Mouse (Mus musculus) embryonic facial prominence, embryonic 11.5 days (tissue): ENCODE measurements around the gene Gm44596. TPM values are rescaled to one million over a fixed set of nuclear protein-coding genes. Genes with fewer than 3 reads are reported as not detected.

Experiments used
- ATAC-seq: fragments of 200-750 bp; cut with Nextera tagmentation; replicated peaks from 2 replicates; pipeline ENCODE4 v1.8.0; 2017; ENCODE audit warnings: low read depth; ENCODE audit not compliant: insufficient number of reproducible peaks, low FRiP score, low TSS enrichment
- DNase-seq: peaks from one replicate; pipeline ENCODE4 v3.0.0-alpha.2; 2015; ENCODE audit warnings: low spot score
- H3K27ac ChIP-seq: fragments of 300-500 bp; sonication (generic); replicated peaks from 2 replicates; pipeline ENCODE4 v1.5.1; 2014; ENCODE audit warnings: mild to moderate bottlenecking, low read depth, low read length, control low read depth
- H3K27me3 ChIP-seq: fragments of 300-500 bp; sonication (generic); 2 replicates; pipeline ENCODE4 v1.6.1; 2014; ENCODE audit warnings: mild to moderate bottlenecking, low read length, moderate library complexity, mixed read lengths; ENCODE audit not compliant: control insufficient read depth, insufficient read depth
- H3K36me3 ChIP-seq: fragments of 300-500 bp; sonication (generic); replicated peaks from 2 replicates; pipeline ENCODE4 v1.6.1; 2014; ENCODE audit warnings: low read depth, mild to moderate bottlenecking, low read length, moderate library complexity, mixed read lengths; ENCODE audit not compliant: control insufficient read depth, insufficient read depth
- H3K4me1 ChIP-seq: fragments of 300-500 bp; sonication (generic); 2 replicates; pipeline ENCODE4 v1.6.1; 2014; ENCODE audit warnings: low read length, mixed read lengths; ENCODE audit not compliant: control insufficient read depth, insufficient read depth
- H3K4me2 ChIP-seq: fragments of 300-500 bp; sonication (generic); 2 replicates; pipeline ENCODE4 v1.6.1; 2014; ENCODE audit warnings: low read depth, mild to moderate bottlenecking, control low read depth, low read length, moderate library complexity
- H3K4me3 ChIP-seq: fragments of 300-500 bp; sonication (generic); 2 replicates; pipeline ENCODE4 v1.5.1; 2014; ENCODE audit warnings: low read depth, low read length, control low read depth
- H3K9ac ChIP-seq: fragments of 300-500 bp; sonication (generic); replicated peaks from 2 replicates; pipeline ENCODE4 v1.6.1; 2014; ENCODE audit warnings: mild to moderate bottlenecking, control low read depth, low read length
- H3K9me3 ChIP-seq: fragments of 300-500 bp; sonication (generic); replicated peaks from 2 replicates; pipeline ENCODE4 v1.6.1; 2016; ENCODE audit warnings: mild to moderate bottlenecking, low read length, inconsistent platforms, mixed read lengths; ENCODE audit not compliant: control insufficient read depth
- WGBS: fragments of 180-500 bp; shearing (Covaris S2); extraction: QIAGEN DNeasy Blood & Tissue Kit; methylation state at CpG from one replicate; pipeline ENCODE4 v1.1.7; 2014; 5-methylcytosine and 5-hydroxymethylcytosine counted together
- polyA plus RNA-seq: library from polyadenylated mRNA; unstranded; fragments of >200 nt; fragmentation: Nextera tagmentation; extraction: Ambion mirVana; gene quantifications from 2 replicates; pipeline ENCODE4 v1.2.1, GENCODE M21; 2014

Gene Gm44596
- polyA plus RNA-seq, 1 experiment from 2014 or later, result not detected

DNA sequence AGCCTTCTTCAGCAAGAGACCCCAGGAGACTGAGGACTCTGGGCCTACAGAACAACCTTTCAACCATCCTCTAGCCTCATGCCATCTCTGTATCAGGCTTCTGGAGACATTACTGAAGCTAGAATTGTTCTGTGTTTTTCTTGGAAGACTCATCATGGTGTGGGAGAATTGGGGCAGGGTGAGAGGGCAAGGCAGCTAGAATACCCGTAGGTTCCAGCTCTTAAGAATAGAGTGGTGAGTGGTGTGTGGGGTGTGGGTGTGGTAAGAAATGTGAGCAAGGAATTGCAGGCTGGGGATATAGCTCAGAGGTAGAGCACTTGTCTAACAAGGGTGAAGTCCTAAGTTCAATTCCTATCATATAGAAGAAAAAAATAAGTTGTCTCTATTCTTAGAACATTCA, 9.7 kb downstream of the Gm44596 start:
- no peak overlapping the region for H3K27ac ChIP-seq
- H3K9ac ChIP-seq, result no peak overlapping the region
- no peak for DNase-seq
- no peak overlapping the region for H3K4me2 ChIP-seq
- no peak for ATAC-seq
- no peaks in the 10 kb centered on the region for H3K27me3 ChIP-seq
- no peaks in the 10 kb centered on the region for H3K9me3 ChIP-seq
- 94% methylated on average over 1 of the region's 1 CpGs for WGBS
- no peaks in the 10 kb centered on the region for H3K36me3 ChIP-seq
- no peak overlapping the region for H3K4me3 ChIP-seq
- no peaks in the 10 kb centered on the region for H3K4me1 ChIP-seq

DNA sequence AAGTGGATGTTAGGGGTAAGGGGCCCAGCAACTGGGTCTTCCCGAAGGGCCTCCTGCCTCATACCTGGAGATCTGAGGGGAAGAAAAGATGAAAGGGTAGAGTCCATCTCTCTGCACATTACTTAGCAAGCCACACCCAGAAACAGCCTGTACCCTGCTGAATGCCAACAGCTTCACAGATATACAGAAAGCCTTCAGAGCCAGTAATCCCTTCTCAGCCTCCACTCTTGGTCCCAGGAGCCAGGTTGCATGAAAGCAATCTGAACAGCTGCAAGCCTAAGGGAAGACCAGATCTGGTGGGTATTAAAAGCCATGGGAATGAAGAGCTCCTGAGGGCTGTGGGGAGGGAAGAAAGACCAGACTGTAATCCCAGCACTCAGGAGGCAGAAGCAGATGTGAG, 13.9 kb downstream of the Gm44596 start:
- 100% methylated on average over 1 of the region's 1 CpGs for WGBS
- H3K9ac ChIP-seq, result no peak overlapping the region
- no peaks in the 10 kb centered on the region for H3K36me3 ChIP-seq
- no peaks in the 10 kb centered on the region for H3K9me3 ChIP-seq
- H3K4me3 ChIP-seq, result no peak overlapping the region
- H3K27ac ChIP-seq, result no peak overlapping the region
- H3K4me2 ChIP-seq, result no peak overlapping the region
- H3K4me1 ChIP-seq, result no peaks in the 10 kb centered on the region
- no peak for DNase-seq
- no peak for ATAC-seq
- no peaks in the 10 kb centered on the region for H3K27me3 ChIP-seq

DNA sequence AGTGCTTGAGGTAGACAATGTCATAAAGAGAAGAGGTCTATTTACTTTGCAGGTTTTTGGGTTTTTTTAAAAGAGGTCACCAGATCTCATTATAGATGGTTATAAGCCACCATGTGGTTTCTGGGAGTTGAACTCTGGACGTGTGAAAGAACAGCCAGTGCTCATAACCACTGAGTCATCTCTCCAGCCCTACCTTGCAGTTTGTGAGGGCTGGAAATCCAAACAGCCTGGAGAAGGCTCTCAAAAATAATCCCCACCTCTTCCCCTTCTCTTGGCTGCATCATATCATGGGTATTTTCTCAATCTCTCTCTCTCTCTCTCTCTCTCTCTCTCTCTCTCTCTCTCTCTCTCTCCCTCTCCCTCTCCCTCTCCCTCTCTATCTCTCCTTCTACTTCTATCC, 15.4 kb downstream of the Gm44596 start:
- H3K27ac ChIP-seq, result no peak overlapping the region
- no peaks in the 10 kb centered on the region for H3K4me1 ChIP-seq
- no peak overlapping the region for H3K4me3 ChIP-seq
- DNase-seq (no peak), ATAC-seq (no peak)
- no peaks in the 10 kb centered on the region for H3K36me3 ChIP-seq
- H3K27me3 ChIP-seq, result no peaks in the 10 kb centered on the region
- 55% methylated on average over 1 of the region's 1 CpGs for WGBS
- H3K9me3 ChIP-seq, result no peaks in the 10 kb centered on the region
- no peak overlapping the region for H3K9ac ChIP-seq
- no peak overlapping the region for H3K4me2 ChIP-seq

DNA sequence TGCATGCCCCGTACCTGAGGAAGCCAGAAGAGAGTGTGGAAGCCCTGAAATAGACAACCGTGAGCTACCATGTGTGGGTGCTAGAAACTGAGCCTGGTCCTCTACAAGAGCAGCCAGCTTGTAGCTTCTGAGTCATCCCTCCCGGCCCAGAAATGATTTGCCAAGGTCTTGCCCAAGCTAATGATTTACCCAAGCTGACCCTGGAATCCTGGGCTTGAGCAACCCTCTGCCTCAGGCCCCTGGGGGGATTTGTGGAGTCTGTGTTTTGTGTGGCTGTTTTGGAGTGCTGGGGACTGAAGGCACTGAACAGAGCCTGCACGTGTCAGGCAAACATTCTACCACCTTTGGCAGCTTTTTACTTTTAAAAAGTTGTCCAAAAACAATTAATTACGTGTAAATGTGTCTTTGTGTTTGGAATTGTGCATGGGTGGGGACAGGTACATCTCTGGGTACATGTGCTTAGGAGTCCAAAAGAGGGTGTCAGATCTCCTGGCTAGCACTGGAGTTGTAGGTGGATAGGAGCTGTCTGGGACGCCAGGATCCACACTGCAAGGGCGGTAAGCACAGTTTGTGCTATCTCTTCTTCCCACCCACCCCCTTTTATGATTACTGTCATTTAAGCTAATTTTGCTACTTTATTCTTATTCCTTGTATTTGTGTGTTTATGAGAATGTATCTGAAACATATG, 22.4 kb downstream of the Gm44596 start:
- WGBS, result 77% methylated on average over 7 of the region's 7 CpGs
- H3K9me3 ChIP-seq, result no peaks in the 10 kb centered on the region
- no peak overlapping the region for H3K4me2 ChIP-seq
- no peaks in the 10 kb centered on the region for H3K27me3 ChIP-seq
- H3K4me3 ChIP-seq, result no peak overlapping the region
- no peak overlapping the region for H3K9ac ChIP-seq
- no peak overlapping the region for H3K27ac ChIP-seq
- H3K36me3 ChIP-seq, result no peaks in the 10 kb centered on the region
- no peaks in the 10 kb centered on the region for H3K4me1 ChIP-seq
- ATAC-seq (no peak), DNase-seq (no peak)

DNA sequence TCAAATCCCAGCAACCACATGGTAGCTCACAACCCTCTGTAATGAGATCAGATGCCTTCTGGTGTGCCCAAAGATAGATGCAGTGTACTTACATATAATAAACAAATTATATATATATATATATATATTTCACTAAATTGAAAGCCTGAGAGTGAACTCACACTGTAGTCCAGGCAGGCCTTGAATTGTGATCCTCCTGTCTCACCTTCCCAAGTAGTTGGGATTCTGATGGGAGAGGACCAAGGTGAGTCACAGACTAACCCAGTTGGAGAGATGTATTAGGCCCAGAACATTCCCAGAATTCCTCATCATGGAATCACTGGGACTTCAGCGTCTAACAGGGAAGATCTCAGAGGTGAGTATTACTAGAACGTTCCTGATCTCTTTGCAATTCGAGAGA, 23.7 kb downstream of the Gm44596 start, which contains the start of gene Nrip2:
Gene Nrip2 (plus strand): TSS at position 301 of the 400 bp plus-strand sequence.
- DNase-seq (no peak), ATAC-seq (no peak)
- Histone ChIP-seq H3K36me3 (no peaks in the 10 kb centered on the region), H3K9ac (0 out of 2 replicates have a peak within 1 kb of the TSS, but pooled peaks have one; percentile 5), H3K4me3 (no peak within 1 kb of the TSS), H3K27me3 (no peaks in the 10 kb centered on the region), H3K27ac (no peak within 1 kb of the TSS), H3K9me3 (no peaks in the 10 kb centered on the region), H3K4me2 (no peak within 1 kb of the TSS), H3K4me1 (no peaks in the 10 kb centered on the region)
- 72% methylated on average over 3 of the region's 3 CpGs for WGBS

DNA sequence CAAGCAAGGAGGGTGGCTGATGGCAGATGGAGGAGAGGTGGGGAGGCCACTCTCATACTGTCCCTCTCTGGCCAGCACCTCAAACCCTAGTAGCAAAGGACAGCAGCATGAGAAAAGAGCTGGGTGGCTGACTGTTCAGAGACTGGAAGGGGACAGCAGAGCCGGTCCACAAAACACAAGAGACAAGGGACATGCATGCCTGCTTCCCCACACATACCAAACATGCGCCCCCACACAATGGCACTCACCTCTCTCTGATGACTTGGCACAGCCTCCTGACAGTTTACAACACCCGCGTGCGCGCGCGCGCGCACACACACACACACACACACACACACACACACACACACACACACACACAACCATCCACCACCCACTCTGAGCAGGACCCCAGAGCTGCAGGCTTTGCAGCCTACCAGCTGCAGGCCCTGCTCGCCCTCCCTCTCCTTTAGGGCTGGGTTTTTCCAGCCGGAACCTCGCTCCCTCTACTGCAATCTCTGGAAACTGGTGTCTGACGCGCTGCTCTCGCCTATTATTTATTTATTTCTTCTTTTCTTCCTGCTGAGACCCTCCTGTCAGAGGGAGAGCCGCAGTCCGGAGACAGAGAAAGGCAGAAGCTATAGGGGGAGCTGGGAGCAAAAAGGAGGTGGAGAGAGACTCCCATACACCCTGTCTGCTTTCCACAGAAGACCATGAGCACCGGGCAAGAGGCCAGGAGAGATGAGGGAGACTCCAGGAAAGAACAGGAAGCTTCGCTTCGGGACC, 24.3 kb downstream of the Gm44596 start:
- Histone ChIP-seq H3K4me2 (no peak overlapping the region), H3K27me3 (no peaks in the 10 kb centered on the region), H3K36me3 (no peaks in the 10 kb centered on the region), H3K27ac (no peak overlapping the region), H3K9ac (0 out of 2 replicates have a peak overlapping the region, but pooled peaks have one; percentile 5), H3K4me1 (no peaks in the 10 kb centered on the region), H3K4me3 (no peak overlapping the region), H3K9me3 (no peaks in the 10 kb centered on the region)
- ATAC-seq, result peak; percentile 43; the same call in 1 of the 2 replicates
- DNase-seq, result peak; percentile 20
- 48% methylated on average over 21 of the region's 21 CpGs for WGBS

DNA sequence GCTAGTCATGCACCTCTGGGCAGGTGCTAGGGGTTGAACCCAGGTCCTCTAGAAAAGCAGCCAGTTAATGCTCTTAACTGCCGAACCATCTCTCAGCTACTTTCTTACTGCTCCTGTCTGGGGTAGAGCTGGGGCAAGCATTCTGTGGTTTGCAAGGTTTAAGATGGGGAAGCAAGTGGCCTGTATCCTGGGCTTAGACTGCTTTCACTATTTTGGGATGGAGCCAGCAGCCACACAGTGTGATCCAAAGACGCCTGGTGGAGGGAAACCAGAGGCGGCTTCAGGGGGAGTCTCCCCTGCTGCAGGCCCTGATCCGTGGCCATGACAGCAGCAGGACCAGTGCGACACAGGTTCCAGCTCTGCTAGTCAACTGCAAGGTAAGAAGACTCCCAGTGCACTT, 29.4 kb downstream of the Gm44596 start:
- no peak overlapping the region for H3K4me2 ChIP-seq
- H3K9ac ChIP-seq, result no peak overlapping the region
- no peaks in the 10 kb centered on the region; the same call in 1 of the 2 replicates for H3K36me3 ChIP-seq
- DNase-seq (no peak), ATAC-seq (no peak)
- WGBS, result 67% methylated on average over 5 of the region's 5 CpGs
- no peaks in the 10 kb centered on the region for H3K9me3 ChIP-seq
- H3K27me3 ChIP-seq, result no peaks in the 10 kb centered on the region
- H3K4me3 ChIP-seq, result no peak overlapping the region
- H3K4me1 ChIP-seq, result no peaks in the 10 kb centered on the region
- H3K27ac ChIP-seq, result no peak overlapping the region

DNA sequence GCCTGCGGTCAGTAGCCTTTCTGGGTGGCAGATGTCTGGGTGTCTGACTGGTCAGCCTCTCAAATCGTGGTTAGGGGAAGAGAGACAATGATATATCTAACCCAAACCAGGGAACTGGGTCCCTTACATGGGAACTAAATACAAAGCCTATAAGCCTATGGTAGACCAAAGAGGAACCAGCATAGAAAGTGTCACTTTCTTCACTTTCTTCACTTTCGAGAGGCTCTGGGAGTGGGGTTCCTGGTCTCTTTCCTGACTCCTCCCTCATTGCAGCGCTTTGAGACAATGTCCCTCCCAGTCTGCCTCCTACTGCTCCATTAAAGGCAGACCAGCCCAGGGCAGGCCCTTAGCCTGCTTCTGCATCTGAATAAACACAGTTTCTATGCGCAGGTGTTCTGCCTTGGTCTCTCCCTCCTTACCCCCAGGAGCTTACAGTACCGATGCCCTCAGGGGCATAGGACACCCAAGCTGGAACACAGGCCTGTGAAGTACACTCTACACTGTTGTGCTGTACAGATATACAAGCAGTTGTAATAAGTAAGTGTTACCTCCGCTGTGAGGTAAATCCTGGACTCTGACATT, 33.3 kb downstream of the Gm44596 start:
- Histone ChIP-seq H3K27ac (no peak overlapping the region), H3K4me1 (no peaks in the 10 kb centered on the region), H3K4me3 (no peak overlapping the region), H3K4me2 (no peak overlapping the region), H3K9me3 (no peaks in the 10 kb centered on the region), H3K36me3 (no peaks in the 10 kb centered on the region; the same call in 1 of the 2 replicates), H3K27me3 (no peaks in the 10 kb centered on the region), H3K9ac (no peak overlapping the region)
- WGBS, result 88% methylated on average over 7 of the region's 7 CpGs
- DNase-seq, result no peak
- ATAC-seq, result no peak
